Mouse (Mus musculus): ENCODE data around the gene Cyp2j7. TPM values are rescaled to one million over a fixed set of nuclear protein-coding genes. Genes with fewer than 3 reads are reported as not detected.
"Not testable (repeated sequence)": the region's sequence is repeated elsewhere in the genome, so short reads cannot be mapped to it uniquely, and the experiment has no call there.

The Cyp2j7 gene
- total RNA-seq (2014; fragmentation: Nextera tagmentation) (not detected in 2 replicates), total RNA-seq (2017) (not detected in 2 replicates), polyA plus RNA-seq (2012) (not detected in 2 replicates)

DNA sequence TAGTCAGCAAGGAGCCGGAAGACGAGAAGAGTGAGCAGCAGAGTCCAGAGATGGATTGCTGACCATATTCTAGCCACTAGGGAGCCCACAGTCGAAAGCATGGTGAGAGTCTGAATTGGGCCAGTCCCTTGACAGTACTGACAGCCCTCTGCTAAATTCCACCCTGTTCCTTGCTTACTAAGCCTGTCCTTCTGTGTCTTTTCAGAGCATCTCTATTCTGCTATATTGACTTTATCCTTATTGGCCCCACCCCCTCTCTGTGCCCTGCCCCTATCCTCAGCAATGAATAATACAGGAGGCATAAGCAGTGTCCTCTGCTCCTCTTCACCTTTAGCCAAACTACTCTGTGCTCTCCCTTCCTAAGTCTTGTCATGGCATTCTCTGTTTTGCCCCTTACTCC, at the start of gene Cyp2j7:
Cyp2j7 (minus strand) TSS at position 101 of the 400 bp plus-strand sequence.
- no peak for DNase-seq (ENCODE audit: low spot score)
- Histone ChIP-seq H3K4me3 (ENCODE audit: low read depth, low read length) (no peak within 1 kb of the TSS), H3K4me1 (ENCODE audit: insufficient read depth, low read depth, low read length) (no peaks in the 10 kb centered on the region), H3K27me3 (ENCODE audit: insufficient read depth, low read length) (no peaks in the 10 kb centered on the region), H3K36me3 (replicated peaks) (no peaks in the 10 kb centered on the region), H3K9me3 (replicated peaks) (peaks cover 7% of the 10 kb centered on the region)
- TF ChIP-seq GATA2 (IDR thresholded peaks at IDR 0.05; ENCODE audit: borderline replicate concordance, low read depth, low read length) (no peak), POLR2AphosphoS5 (IDR thresholded peaks at IDR 0.05; ENCODE audit: insufficient replicate concordance, low read depth, low read length) (no peak), GATA1 (IDR thresholded peaks at IDR 0.05; ENCODE audit: borderline replicate concordance, low read length) (no peak), CTCF (IDR thresholded peaks at IDR 0.05; ENCODE audit: low read depth, low read length) (no peak), TAL1 (conservative IDR thresholded peaks at IDR 0.05; ENCODE audit: low read depth, low read length) (no peak)
- ATAC-seq (ENCODE audit: extremely low read depth, insufficient number of reproducible peaks, low FRiP score, poor library complexity, severe bottlenecking), result no peak

DNA sequence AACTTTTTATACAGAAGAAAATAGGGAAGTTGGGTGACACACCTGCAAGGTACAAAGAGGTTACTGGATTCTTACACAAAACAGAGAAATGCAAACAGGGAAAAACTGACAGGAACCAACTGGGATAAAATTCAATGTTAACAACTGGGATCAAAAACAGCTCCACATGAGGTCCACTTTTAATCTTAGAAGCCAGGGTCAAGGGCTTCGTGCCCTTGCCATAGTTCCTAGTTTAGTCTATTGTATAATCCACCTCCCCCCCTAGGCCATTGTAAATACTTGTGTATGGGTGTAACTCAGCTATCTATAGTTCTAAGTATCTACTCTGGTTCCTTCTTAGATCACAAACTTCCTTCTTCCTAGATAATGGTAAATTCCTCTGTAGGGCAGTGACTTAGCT, 40.4 kb upstream of the Cyp2j7 start:
- H3K9me3 ChIP-seq (replicated peaks); ATAC-seq (ENCODE audit: extremely low read depth, insufficient number of reproducible peaks, low FRiP score, poor library complexity, severe bottlenecking); DNase-seq (ENCODE audit: low spot score); H3K27me3 ChIP-seq (ENCODE audit: insufficient read depth, low read length); H3K4me1 ChIP-seq (ENCODE audit: insufficient read depth, low read depth, low read length); H3K36me3 ChIP-seq (replicated peaks); H3K4me3 ChIP-seq (ENCODE audit: low read depth, low read length): not testable (repeated sequence)

DNA sequence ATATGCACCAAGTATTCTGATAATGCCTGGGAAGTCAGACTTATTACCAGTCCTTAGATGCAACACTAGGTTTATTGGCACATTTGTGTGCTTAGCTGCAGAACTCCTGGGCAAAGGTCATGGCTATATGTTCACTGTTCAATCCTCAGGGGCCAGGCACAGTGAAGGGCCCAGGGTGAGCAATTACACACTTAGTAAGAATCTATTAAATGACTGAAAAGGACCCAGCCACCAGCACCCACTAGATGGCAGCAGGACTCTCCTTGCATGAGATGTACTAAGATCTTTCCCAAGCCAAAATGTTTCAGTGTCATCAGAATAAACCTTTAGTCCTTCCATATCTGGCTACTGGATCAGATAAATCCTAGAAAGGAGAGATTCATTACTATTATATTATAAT, 37.4 kb upstream of the Cyp2j7 start:
- TF ChIP-seq TAL1 (conservative IDR thresholded peaks at IDR 0.05; ENCODE audit: low read depth, low read length) (no peak), POLR2AphosphoS5 (IDR thresholded peaks at IDR 0.05; ENCODE audit: insufficient replicate concordance, low read depth, low read length) (no peak), GATA2 (IDR thresholded peaks at IDR 0.05; ENCODE audit: borderline replicate concordance, low read depth, low read length) (no peak)
- H3K4me3 ChIP-seq (ENCODE audit: low read depth, low read length), result no peak overlapping the region
- ATAC-seq (ENCODE audit: extremely low read depth, insufficient number of reproducible peaks, low FRiP score, poor library complexity, severe bottlenecking) (no peak), DNase-seq (ENCODE audit: low spot score) (no peak)
- H3K9me3 ChIP-seq (replicated peaks), result peaks cover 4% of the 10 kb centered on the region; the same call in 1 of the 2 replicates
- H3K4me1 ChIP-seq (ENCODE audit: insufficient read depth, low read depth, low read length), result no peaks in the 10 kb centered on the region
- H3K27me3 ChIP-seq (ENCODE audit: insufficient read depth, low read length), result no peaks in the 10 kb centered on the region
- H3K36me3 ChIP-seq (replicated peaks), result no peaks in the 10 kb centered on the region

DNA sequence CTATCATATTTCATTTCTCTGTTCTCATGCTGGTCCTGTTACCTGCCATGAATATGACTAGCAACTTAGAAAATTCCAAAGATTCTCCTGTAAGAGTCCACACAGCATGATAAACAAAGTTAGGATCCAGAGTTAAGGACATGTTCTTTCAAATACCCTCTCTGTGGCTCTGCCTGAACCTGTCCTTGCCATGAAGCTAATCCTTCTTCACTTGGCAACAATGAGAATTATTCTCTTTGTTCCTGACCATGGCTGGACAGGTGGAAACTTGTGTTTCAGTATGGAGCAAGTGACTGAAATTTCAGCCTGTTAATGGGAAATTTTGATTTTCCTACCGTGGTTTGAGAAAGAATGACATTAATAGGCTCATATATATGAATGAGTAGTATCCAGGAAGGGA, 39.8 kb downstream of the Cyp2j7 start:
- no peak for ATAC-seq (ENCODE audit: extremely low read depth, insufficient number of reproducible peaks, low FRiP score, poor library complexity, severe bottlenecking)
- H3K9me3 ChIP-seq (replicated peaks), result peaks cover 8% of the 10 kb centered on the region; the same call in 1 of the 2 replicates
- TF ChIP-seq TAL1 (conservative IDR thresholded peaks at IDR 0.05; ENCODE audit: low read depth, low read length), result no peak
- TF ChIP-seq GATA2 (IDR thresholded peaks at IDR 0.05; ENCODE audit: borderline replicate concordance, low read depth, low read length), result no peak

DNA sequence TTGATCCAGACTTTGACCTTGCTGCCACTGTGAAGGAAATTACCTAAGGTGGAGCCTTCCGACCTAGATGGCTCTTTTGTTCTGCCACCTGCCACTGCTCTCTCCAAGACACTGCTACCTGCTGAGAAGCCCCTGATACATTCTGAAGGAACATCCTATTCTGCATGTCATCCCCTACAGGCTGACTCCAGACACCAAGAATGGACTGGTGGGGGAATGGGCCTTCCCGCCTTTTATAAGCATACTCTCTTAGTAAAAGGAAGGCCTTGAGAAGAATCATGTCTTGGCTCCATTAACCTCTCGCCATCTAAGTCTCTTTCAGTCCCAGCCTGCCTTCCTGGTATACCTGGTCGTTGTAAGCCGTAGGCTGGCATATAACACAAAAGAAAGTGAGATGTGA, 47.1 kb downstream of the Cyp2j7 start:
- H3K4me1 ChIP-seq (ENCODE audit: insufficient read depth, low read depth, low read length); ATAC-seq (ENCODE audit: extremely low read depth, insufficient number of reproducible peaks, low FRiP score, poor library complexity, severe bottlenecking); H3K27me3 ChIP-seq (ENCODE audit: insufficient read depth, low read length); DNase-seq (ENCODE audit: low spot score); H3K36me3 ChIP-seq (replicated peaks); H3K4me3 ChIP-seq (ENCODE audit: low read depth, low read length); H3K9me3 ChIP-seq (replicated peaks): not testable (repeated sequence)

More for the DNA sequence above, 39.8 kb downstream of the Cyp2j7 start:
- H3K4me1 ChIP-seq (ENCODE audit: insufficient read depth, low read depth, low read length), result no peaks in the 10 kb centered on the region
- H3K36me3 ChIP-seq (replicated peaks), result no peaks in the 10 kb centered on the region
- no peak overlapping the region for H3K4me3 ChIP-seq (ENCODE audit: low read depth, low read length)
- DNase-seq (ENCODE audit: low spot score), result no peak
- no peaks in the 10 kb centered on the region for H3K27me3 ChIP-seq (ENCODE audit: insufficient read depth, low read length)

DNA sequence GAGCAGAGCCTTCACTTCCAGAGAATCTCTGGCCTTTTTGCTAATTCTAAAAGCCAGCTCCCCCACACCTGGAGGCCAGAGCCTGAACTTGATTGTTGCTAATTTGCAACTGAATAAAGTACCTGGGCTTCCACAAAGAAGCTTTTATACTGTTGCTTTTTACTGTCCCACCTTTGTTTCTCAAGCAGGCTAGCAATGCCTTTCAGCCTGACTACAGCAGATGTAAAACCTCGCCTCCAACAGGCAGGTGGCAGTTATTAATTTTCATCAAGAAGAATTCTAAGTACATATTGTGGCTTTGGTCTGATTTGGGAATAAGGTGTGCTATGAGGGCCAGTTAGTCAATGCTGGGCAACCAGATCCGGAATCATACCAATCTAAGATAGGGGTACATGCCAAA, 47.8 kb downstream of the Cyp2j7 start:
- not testable (repeated sequence) for ATAC-seq (ENCODE audit: extremely low read depth, insufficient number of reproducible peaks, low FRiP score, poor library complexity, severe bottlenecking); H3K36me3 ChIP-seq (replicated peaks); H3K9me3 ChIP-seq (replicated peaks); H3K4me1 ChIP-seq (ENCODE audit: insufficient read depth, low read depth, low read length); H3K27me3 ChIP-seq (ENCODE audit: insufficient read depth, low read length); H3K4me3 ChIP-seq (ENCODE audit: low read depth, low read length); DNase-seq (ENCODE audit: low spot score)

DNA sequence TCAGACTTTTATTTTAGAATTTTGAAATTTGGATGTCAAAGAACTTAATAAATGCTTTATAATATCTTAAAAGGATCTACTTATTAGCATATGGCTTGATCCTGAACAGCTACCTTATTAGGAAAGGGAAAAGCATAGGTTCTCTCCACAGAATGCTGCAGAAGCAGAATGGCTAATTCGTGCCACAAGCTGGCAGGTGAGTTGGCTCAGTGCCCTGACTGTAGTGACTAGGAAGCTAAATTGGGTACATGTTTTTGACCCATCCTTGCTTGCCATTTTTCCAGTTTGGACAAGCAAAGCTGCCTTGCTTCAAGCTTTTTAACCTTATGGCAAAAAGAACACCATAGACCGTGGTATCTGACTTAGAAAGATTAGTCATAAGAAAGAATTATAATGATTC, 48.3 kb downstream of the Cyp2j7 start:
- not testable (repeated sequence) for ATAC-seq (ENCODE audit: extremely low read depth, insufficient number of reproducible peaks, low FRiP score, poor library complexity, severe bottlenecking); H3K4me3 ChIP-seq (ENCODE audit: low read depth, low read length); H3K9me3 ChIP-seq (replicated peaks); H3K36me3 ChIP-seq (replicated peaks); DNase-seq (ENCODE audit: low spot score); H3K4me1 ChIP-seq (ENCODE audit: insufficient read depth, low read depth, low read length); H3K27me3 ChIP-seq (ENCODE audit: insufficient read depth, low read length)

DNA sequence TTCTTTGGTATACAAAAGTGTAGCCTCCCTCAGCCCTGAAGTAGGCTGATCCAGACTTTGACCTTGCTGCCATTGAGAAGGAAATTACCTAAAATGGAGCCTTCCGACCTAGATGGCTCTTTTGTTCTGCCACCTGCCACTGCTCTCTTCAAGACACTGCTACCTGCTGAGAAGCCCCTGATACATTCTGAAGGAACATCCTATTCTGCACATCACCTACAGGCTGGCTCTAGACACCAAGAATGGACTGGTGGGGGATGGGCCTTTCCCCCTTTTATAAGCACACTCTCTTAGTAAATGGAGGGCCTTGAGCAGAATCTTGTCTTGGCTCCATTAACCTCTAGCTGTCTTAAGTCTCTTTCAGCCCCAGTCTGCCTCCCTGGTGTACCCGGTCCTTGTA, 51.7 kb downstream of the Cyp2j7 start:
- H3K27me3 ChIP-seq (ENCODE audit: insufficient read depth, low read length); DNase-seq (ENCODE audit: low spot score); H3K36me3 ChIP-seq (replicated peaks); H3K4me1 ChIP-seq (ENCODE audit: insufficient read depth, low read depth, low read length); ATAC-seq (ENCODE audit: extremely low read depth, insufficient number of reproducible peaks, low FRiP score, poor library complexity, severe bottlenecking); H3K9me3 ChIP-seq (replicated peaks); H3K4me3 ChIP-seq (ENCODE audit: low read depth, low read length): not testable (repeated sequence)

All from G1E (cell line).